Mouse (Mus musculus) CH12F3 (cell line): ENCODE data around the gene Pigf.
"Not testable (repeated sequence)": the region's sequence is repeated elsewhere in the genome, so short reads cannot be mapped to it uniquely, and the experiment has no call there.

Experiments
- in situ Hi-C: fragments of 300-500 bp; cut with MboI; formaldehyde crosslinking; loops from 2 replicates; pipeline ENCODE4 v1.14.3; 2020; ENCODE audit warnings: low sequenced_read_pairs

The Pigf gene

DNA sequence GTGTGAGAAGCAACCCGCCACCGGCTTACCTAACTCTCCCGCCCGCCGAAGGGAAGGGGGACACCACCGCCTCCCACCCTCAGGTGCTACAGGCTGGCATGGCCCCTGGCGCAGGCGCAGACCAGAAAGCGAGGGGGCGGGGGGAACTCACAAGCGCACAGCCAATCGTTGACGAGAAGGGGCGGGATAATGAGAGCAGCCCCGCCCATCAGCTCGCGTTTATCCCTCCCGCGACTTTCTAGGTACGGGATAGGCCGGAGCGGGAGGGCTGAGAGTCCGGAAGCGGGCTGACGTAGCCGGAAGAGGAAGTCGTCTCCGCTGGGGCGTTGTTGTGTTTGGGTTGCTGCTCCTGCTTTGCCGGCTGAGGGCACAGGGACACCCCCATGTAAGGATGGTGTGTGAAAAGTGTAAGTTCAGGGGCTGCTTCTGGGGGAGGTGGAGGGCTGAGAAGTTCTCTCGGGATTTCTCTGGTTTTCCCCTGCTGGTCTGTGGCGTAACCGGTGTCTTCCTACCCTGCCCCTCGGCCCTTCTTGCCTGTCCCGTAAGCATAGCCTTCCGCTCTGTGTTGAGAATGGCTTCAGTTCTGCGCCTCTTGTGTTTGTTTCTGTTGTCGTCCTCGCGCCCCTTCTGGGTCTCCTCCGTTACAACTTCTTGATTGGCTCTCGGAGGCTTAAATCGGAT lies at the start of gene Pigf, which contains the start of gene Cript:
Gene Pigf (minus strand): TSS at position 138 of the 681 bp plus-strand sequence.
Gene Cript (plus strand): TSS at position 282 of the 681 bp plus-strand sequence.
- in situ Hi-C loops: loop anchor here (25.0 kb wide), 1 partner anchor 537 kb away; no protein-coding TSS in a partner anchor

DNA sequence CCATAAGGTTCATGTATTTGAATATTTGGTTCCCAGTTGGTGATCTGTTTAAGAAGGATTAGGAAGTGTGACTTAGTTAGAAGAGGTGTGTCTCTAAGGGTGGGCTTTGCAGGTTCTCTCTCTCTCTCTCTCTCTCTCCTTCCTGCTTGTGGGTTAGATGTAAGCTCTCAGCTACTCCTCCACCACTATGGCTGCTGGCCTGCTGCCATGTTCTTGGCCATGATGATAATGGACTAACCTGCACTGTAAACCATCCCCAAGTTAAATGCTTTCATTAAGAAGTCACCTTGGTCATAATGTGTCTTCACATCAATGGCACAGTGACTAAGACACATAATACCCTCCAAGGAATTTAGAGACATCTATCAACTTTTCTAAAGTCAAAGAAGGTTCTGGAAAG lies 48.3 kb upstream of the Pigf start:
- in situ Hi-C loops: no loop called here

DNA sequence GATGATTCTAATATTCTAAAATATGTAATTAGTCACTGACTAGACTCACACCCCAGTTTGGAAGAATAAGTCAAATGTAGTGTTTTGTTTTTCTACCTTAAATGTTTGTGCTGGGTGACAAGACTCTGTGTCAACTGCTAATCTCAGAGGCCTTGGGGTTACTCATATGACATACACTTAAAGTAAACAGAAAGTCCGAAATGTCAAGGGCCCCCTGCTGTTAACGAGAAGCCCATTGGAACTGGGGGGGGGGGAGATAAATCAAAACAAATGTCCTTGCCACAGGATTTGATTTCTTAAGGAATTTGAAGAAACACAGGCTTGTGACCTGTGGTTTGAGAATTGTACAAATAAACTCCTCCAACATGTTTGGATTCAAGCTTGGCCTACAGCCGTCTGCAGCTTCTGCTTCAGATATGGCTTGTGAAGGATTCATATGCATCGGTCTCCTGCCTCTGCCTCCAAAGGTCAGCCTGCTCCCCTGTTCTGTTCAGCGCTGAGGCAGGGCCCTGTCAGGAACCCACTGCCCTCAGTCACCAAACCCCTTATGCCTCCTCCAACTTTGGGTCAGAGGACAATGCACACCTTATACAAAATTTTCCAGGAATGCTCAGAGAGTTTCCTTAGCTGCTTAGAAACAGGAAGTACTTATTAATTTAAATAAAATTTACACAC lies 47.7 kb upstream of the Pigf start:
- in situ Hi-C loops: no loop called here

DNA sequence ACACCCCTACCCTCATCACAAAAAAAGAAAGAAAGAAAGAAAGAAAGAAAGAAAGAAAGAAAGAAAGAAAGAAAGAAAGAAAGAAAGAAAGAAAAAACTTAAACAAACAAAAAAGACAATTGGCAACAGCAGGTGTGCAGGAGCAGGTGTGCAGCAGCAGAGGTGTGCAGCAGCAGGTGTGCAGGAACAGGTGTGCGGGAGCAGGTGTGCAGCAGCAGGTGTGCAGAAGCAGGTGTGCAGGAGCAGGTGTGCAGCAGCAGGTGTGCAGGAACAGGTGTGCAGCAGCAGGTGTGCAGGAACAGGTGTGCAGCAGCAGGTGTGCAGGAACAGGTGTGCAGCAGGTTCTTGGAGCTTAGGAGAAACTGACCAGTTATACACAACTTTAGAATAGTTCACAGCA lies 47.0 kb upstream of the Pigf start:
- in situ Hi-C loops: not testable (repeated sequence)

DNA sequence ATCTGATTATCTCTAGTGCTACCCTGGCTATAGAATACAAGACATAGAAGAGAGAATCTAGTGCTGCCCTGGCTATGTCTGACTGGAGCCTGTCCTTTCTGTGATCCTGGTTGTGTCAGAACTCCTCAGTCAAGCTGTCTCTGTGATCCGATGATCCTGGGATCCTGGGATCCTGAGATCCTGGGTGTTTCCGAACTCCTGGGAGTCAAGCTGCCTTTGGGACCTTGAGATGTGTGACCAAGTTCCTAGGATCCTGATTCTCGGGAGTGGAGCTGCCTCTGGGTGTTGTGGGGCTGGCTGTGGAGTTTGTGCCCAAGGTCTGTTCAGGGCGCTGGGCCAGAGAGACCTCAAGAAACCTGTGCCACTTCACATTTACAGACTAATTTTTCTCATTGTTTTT lies 43.8 kb upstream of the Pigf start:
- in situ Hi-C loops: no loop called here

DNA sequence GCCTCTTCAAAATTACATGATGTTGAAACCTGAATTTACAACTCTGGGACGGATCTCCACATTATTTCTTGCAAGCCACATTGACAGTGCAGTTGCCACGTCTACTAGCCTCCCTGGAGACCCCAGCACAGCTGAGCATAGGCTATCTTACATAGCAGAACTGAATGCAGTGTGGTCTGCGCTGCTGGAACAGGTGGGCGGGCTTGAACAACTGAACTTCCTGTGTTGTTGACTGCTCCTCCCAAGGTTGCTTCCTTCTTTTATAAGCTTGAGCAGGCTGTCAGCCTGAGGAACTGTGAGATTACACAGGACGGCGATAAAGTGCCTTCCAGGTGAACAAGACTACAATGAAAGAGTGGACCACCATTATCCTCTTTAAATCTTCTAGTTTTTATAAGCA lies 38.8 kb upstream of the Pigf start:
- in situ Hi-C loops: no loop called here

DNA sequence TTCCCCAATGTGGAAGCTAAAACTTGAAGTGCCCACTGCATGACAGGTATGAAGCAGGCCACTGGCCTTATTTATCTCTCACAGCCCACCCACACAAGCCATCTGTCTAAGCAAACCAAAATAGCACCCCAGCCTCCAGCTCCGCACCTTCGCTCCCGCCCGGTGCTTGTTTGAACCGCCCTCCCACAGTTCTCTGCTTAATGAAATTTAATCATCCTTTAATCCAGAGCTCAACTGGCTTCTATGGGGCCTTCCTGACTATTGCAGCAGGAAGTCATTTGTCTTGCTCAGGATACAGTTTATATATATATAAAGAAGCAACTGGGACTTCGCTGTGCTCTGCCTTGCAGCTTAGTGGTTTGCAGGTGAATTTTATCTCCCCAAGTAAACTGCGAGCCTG lies 38.3 kb upstream of the Pigf start:
- in situ Hi-C loops: no loop called here

DNA sequence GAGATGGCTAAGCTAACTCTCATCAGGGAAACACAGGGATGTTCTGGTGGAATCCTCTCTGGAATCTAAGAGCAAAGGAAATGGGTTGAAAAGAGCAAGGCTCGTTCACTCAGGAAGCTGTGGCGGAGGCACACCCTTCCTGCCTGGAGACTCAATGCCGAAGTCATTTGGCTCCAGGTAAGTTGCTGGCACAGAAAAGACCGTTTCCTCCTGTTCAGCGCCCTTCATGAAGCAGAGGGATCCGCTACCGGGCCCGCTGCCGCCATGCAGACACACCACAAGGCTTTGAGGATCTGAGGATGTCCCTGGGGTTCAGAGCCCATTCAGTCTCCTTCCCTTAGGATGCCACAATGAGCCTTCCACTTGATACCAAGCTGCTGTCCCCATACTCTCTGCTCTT lies 37.4 kb upstream of the Pigf start:
- in situ Hi-C loops: no loop called here

DNA sequence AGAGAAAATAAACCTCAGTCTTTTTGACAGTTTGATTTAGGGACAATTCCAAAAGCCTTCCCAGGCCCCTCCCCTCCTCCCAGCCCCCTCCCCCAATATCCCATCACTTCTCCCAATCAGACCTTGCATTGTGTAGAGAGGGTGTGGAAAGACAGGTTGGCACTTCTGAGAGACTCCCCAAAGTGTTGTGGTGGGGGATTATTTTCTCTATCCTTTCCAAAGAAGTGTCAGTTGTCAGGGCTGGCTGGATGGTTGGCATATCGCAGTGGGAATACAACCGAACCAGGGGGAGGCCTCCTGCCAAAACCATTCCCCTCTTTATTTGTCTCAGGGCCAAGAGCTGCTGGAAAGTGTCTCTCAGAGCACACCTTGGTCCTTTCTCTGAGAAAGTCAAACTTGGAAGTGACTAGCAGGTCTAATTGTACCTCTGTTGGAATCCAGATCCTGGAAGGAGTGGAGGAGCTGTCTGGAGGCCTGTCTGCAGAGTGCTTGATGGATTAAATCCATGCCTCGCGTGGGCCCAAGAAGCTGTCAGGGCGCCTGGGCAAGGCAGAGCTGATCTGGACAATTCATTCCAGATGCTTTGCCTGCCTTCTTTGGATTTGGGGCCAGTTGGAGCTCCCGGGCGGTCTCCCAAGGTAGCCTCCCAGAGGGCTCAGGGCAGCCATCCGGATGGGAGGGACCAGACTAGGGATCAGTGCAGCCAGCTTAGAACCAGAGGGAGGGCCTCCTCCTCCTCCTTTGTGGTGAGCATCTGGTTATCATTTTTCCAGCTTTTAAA lies 32.5 kb upstream of the Pigf start:
- in situ Hi-C loops: no loop called here

DNA sequence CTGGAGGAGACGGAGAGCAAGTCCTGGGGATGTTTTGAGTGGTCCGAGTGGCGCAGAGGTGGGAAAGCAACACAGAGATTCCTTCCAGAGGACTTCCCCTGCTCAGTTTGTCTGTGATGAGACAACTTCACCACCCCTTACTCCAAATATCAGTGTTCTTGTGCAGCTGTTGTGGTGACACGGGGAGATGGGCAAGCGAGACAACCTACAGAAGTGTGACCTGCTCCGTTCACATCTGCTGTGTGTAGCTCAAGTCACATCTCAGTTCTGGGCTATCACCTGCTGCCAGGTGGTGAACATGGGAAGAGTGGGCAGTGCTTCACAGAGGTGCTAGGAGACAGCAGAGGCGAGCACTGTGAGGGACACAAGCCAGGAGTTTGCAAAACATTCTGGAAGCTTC lies 31.6 kb upstream of the Pigf start:
- in situ Hi-C loops: no loop called here

DNA sequence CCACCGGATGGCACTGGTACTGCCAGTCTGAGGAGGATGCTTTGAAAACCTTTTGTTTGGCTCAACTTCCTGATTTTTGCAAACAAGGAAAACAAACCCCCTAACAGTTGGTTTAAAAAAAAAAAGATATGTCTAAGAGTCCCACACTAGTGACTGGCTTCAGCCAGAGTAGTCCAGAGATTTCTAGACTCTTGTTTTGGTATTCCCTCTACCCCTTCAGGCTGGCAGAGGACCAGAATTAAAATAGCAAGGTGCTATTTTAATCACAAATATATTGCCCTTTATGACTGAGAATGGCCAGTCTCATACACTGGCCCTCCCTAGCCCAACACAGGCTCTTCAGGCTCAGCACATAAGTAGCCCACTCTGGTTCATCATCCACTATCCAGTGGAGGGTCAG lies 30.5 kb upstream of the Pigf start:
- in situ Hi-C loops: no loop called here

DNA sequence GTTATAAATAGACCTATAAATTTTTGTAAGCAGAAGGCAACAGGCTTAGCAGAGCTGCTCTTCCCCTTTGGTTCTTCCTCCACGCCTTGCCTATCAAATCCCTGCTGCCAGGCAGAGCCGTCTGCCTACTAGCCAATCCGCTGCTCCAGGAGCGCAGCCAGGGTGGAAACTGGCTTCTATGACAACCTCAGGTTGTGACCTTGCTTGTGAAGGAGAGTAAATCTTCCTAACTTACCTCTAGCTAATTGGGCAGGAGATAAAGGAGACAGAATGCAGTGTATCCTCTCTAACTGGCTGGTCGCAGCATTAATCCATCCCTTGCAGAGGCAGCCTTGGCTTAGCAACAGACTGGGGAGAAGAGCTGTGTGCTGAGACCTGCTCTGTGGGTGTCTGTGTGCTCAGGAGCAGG lies 29.8 kb upstream of the Pigf start:
- in situ Hi-C loops: no loop called here

DNA sequence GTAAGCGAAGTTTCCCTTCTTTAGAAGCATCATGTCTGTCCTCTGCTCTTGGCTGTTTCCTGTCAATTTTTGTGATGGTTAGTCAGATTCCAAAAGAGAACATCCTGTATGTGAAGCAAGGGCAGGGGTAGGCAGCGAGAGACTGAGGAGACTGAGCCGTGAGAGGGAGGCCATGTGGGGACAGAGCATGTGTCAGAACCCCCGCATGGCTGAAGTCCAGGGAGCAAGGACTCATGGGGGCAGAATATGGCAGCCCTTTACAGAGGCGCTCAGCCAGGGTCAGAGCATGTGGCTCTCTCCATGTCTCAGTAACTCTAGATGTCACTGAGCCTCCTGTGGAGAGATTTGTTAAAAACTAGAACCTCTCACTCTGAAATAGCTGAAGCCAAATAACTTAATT lies 28.7 kb upstream of the Pigf start:
- in situ Hi-C loops: no loop called here

DNA sequence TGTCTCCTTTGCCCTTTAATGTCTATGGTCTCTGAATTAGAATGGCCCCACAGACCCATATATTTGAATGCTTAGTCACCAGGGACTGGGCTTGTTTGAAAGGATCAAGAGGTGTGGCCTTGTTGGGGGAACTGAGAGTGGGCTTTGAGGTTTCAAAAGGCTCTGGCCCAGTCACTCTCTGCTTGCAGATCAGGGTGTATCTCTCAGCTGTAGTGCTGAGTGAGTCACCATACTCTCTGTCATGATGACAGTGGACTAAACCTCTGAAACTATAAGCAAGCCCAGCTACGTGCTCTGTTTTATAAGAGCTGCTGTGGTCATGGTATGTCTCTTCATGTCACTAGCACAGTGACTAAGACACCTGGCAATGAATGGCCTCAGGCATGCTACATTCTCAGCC lies 27.2 kb upstream of the Pigf start:
- in situ Hi-C loops: no loop called here

DNA sequence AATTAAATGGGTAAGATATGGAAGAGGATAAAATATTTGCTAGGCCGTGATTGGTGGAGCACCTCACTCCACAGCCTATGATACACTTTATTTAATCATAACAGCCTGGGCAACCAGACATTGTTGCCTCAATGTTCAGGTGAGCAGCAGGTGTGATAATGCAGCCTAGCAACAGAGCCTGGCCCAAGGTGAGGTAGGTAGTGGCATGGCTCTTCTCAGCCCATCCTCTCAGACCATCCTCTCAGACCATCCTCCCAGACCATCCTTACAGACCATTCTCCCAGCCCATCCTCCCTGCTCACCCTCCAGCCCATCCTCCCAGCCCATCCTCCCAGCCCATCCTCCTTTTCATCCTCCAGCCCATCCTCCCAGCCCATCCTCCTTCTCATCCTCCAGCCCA lies 26.4 kb upstream of the Pigf start:
- in situ Hi-C loops: no loop called here

DNA sequence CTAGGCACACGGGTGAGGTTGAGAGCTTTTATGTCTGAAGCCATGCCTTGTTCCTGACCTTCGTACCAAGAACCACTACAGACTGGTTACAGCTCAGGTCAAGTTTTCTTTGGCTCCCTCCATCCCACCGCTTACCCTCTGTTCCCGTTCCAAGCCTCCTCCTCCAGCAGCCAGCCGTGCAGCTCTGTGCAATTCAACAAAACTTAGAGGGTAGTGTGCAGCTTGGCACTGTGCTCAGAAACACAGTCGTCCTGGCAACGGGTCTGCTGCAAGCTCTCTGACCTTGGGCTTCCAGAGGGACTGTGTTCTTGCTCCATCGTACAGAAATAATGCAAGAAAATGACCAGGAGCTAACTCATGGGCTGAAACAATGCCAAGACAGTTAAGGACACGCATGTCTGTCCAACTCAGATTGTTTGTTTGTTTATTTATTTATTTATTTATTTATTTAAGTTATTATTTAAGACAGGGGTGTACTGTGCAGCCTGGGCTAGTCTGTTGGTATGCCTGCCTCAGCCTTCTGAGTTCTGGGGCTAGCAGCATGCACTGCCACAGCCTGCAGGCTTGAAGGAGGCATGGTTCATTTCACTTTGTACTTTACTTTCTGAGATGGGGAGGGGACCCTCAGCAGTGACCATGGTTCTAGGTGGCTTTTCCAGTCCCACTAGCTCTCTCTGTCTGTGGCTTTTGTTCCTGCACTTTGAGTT lies 25.4 kb upstream of the Pigf start:
- in situ Hi-C loops: no loop called here

DNA sequence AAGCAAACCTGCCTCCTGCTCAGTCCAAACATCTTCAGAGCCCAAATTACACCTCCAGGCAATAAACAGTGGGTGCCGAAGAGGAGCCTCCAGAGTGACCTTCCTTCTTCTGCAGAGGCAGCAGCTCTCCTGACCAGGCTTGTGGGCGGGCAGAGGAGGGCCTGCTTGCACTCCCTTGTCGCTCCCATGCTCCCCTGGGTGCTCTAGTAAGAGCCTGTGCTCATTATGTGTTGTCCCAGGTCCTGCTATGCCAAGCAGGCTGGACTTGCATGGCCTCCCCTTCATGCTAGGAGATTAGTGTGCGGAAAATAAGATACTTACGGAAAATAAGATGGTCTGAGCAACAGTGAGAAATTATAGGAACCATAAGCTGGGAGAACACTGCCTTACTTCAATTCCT lies 24.5 kb upstream of the Pigf start:
- in situ Hi-C loops: loop anchor here (10.0 to 25.0 kb wide), 2 partner anchors 135 to 513 kb away; partner anchors contain the start of gene Tmem247

DNA sequence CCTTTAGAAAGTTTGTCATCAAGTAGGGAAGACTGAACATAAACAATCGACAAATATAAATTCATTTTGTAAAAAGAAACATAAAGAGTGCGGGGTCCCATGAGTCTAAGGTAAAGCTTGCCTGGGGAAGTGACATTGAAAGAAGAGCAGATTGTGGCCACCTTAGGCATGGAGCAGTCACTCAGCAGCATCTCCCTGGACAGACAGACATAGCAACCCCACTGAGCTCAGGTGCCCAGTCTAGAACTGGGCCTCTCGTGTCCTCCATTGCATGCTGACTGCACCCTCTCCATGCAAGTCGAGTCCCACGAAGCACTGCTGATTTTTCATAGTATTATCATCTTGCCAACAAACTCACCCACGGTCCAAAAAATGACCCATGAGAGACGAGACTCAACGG lies 19.6 kb upstream of the Pigf start:
- in situ Hi-C loops: loop anchor here (5.0 to 25.0 kb wide), 3 partner anchors 130 to 518 kb away; partner anchors contain the start of gene Tmem247

DNA sequence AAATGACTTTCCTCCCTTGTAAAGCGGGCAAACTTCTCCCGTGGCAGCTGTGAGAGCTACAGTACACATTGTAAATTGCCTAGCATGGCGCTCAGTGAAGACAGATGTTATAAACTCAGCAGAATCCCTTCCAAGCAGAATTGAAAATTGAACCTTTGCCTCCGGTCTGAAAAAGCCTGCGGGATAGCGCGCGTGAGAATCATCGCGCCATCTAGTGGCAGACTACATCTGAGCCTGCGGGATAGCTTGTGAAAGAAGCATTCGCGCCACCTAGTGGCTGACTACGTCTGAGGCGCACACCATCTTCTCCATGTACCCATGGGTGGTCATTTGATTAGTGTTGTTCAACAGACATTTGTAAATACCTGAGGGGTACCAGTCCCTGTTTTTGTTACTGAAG lies 19.2 kb upstream of the Pigf start:
- in situ Hi-C loops: loop anchor here (5.0 to 25.0 kb wide), 3 partner anchors 130 to 518 kb away; partner anchors contain the start of gene Tmem247

DNA sequence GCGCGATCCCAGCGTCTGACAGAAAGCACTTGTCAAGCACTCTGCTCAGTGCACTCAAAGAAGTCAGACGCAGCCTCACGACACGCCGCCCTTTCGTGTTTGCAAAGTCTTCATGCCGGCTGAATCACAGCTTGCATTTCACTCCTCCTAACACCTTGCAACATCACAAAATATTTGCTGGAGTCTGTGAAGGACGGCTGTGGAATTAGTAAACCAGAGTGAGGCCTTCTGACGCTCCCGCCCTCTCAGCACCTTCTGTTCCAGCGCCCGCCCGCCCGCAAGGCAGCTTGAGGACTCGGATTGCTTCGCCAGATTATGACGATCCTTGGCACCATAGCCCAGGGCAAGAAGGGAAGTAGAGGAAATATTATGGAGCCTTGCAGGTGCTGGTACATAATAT lies 16.5 kb upstream of the Pigf start:
- in situ Hi-C loops: loop anchor here (5.0 to 25.0 kb wide), 3 partner anchors 127 to 521 kb away; partner anchors contain the start of gene Tmem247

DNA sequence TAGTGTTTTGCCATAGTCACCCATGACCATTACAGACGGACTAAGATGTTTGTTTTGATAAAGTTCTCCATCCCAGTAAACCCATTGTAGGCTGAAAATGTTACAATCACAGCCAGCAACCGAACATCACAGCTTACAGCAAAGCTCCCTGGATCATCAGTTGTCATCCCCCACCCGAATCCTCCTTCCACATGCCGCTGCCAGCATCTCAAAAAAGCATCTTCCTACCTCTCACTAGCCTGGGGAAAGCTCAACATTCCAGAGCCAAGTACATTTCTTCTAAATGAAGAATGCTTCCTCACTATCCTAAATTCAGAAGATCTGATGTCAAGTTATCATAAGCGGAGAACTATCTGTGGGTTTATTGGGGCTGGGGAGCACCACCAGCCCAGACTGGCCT lies 13.3 kb upstream of the Pigf start:
- in situ Hi-C loops: loop anchor here (25.0 kb wide), 1 partner anchor 524 kb away; no protein-coding TSS in a partner anchor
